Mouse (Mus musculus): Measurements from ENCODE around the gene Usmg5.

DNA sequence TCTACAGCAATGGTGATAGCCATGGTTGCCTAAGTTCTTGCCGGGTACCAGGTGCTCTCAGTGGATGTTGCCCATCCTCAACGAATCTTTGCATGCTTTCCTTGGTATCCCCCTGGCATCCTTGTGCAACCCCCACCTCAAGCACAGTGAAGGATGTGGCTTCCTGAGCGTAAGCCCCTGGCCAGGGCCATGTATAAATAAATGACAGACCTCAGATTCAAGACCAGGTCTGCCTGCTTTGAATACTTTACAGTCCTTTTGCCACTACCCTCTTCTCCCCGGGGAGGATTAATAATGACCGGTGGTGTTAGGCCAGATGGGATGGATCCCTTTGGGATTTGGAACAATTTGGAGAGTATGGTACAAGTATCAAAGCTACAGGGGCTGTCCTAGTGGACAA is 45.7 kb upstream of the Usmg5 start:
- TF ChIP-seq CTCF (IDR thresholded peaks at IDR 0.05; ENCODE audit: borderline replicate concordance, insufficient read depth, low read depth, low read length) = no peak
- no peak for TF ChIP-seq POLR2A (IDR thresholded peaks at IDR 0.05; ENCODE audit: borderline replicate concordance, insufficient read depth, low read length)

All from cerebellum, adult 2 months (tissue).